Mouse (Mus musculus): ENCODE measurements around the gene Rasip1.

GRCm38 (mm10) chr7:45643441-45644178, 16.3 kb downstream of the Rasip1 start:
- no peak for TF ChIP-seq POLR2A (IDR thresholded peaks at IDR 0.05; ENCODE audit: low read depth, low read length)
- no peak for TF ChIP-seq CTCF (IDR thresholded peaks at IDR 0.05; ENCODE audit: extremely low read depth, insufficient read length, insufficient replicate concordance, low read depth, low read length)

Measured in small intestine, adult 2 months (tissue).